Mouse (Mus musculus) forebrain, embryonic 12.5 days (tissue): ENCODE results near the gene Lypd4. TPM values are rescaled to one million over a fixed set of nuclear protein-coding genes. Genes with fewer than 3 reads are reported as not detected.
"Not testable (repeated sequence)": the region's sequence is repeated elsewhere in the genome, so short reads cannot be mapped to it uniquely, and the experiment has no call there.

Experiments
- ATAC-seq: fragments of 200-750 bp; cut with Nextera tagmentation; 2 replicates; pipeline ENCODE4 v1.8.0; 2017; ENCODE audit warnings: moderate TSS enrichment; ENCODE audit not compliant: low FRiP score
- H3K27ac ChIP-seq: fragments of 300-500 bp; sonication (generic); 2 replicates; pipeline ENCODE4 v1.5.1; 2016; ENCODE audit warnings: mild to moderate bottlenecking
- H3K27me3 ChIP-seq: fragments of 300-500 bp; sonication (generic); 2 replicates; pipeline ENCODE4 v1.6.1; 2016; ENCODE audit warnings: mild to moderate bottlenecking
- H3K36me3 ChIP-seq: fragments of 300-500 bp; sonication (generic); replicated peaks from 2 replicates; pipeline ENCODE4 v1.6.1; 2016; ENCODE audit warnings: mild to moderate bottlenecking
- H3K4me1 ChIP-seq: fragments of 300-500 bp; sonication (generic); 2 replicates; pipeline ENCODE4 v1.6.1; 2016
- H3K4me2 ChIP-seq: fragments of 300-500 bp; sonication (generic); 2 replicates; pipeline ENCODE4 v1.6.1; 2016; ENCODE audit warnings: mild to moderate bottlenecking, moderate library complexity
- H3K4me3 ChIP-seq: fragments of 300-500 bp; sonication (generic); replicated peaks from 2 replicates; pipeline ENCODE4 v1.5.1; 2016; ENCODE audit warnings: mild to moderate bottlenecking
- H3K9ac ChIP-seq: fragments of 300-500 bp; sonication (generic); 2 replicates; pipeline ENCODE4 v1.6.1; 2016; ENCODE audit warnings: mild to moderate bottlenecking
- H3K9me3 ChIP-seq: fragments of 300-500 bp; sonication (generic); 2 replicates; pipeline ENCODE4 v1.6.1; 2016
- WGBS: fragments of 180-500 bp; shearing (Covaris S2); methylation state at CpG from one replicate; pipeline ENCODE4 v1.1.7; 2016; 5-methylcytosine and 5-hydroxymethylcytosine counted together
- polyA plus RNA-seq: library from polyadenylated mRNA; unstranded; fragments of >200 nt; fragmentation: Nextera tagmentation; extraction: Ambion mirVana; gene quantifications from 2 replicates; pipeline ENCODE4 v1.2.1, GENCODE M21; 2016

Gene Lypd4
- polyA plus RNA-seq, 1 experiment from 2014 or later, result not detected

- H3K36me3 ChIP-seq, result no peaks in the 10 kb centered on the region
- WGBS, result 77% methylated on average over 5 of the region's 5 CpGs
- no peak for ATAC-seq
- H3K27me3 ChIP-seq, result no peaks in the 10 kb centered on the region
- no peak overlapping the region for H3K4me2 ChIP-seq
- no peaks in the 10 kb centered on the region for H3K9me3 ChIP-seq
- no peak overlapping the region for H3K4me3 ChIP-seq
- H3K4me1 ChIP-seq, result peaks cover 3% of the 10 kb centered on the region; the same call in 1 of the 2 replicates
- H3K9ac ChIP-seq, result no peak overlapping the region; the same call in 1 of the 2 replicates
- H3K27ac ChIP-seq, result no peak overlapping the region
Observed at GRCm38 (mm10) chr7:24897959-24898358, 28.2 kb upstream of the Lypd4 start.

- H3K9ac ChIP-seq, result no peak within 1 kb of the TSS; the same call in 1 of the 2 replicates
- H3K9me3 ChIP-seq, result no peaks in the 10 kb centered on the region
- H3K4me3 ChIP-seq, result no peak within 1 kb of the TSS
- H3K4me2 ChIP-seq, result no peak within 1 kb of the TSS
- no peaks in the 10 kb centered on the region for H3K4me1 ChIP-seq
- ATAC-seq, result no peak
- H3K36me3 ChIP-seq, result no peaks in the 10 kb centered on the region
- WGBS, result 79% methylated on average over 12 of the region's 12 CpGs
- H3K27me3 ChIP-seq, result no peaks in the 10 kb centered on the region
- no peak within 1 kb of the TSS for H3K27ac ChIP-seq
Observed at GRCm38 (mm10) chr7:24897224-24897623, 27.5 kb upstream of the Lypd4 start, which contains the start of gene Cd79a. Cd79a (plus strand) TSS chr7:24897381.

GRCm38 (mm10) chr7:24896269-24896668, 26.5 kb upstream of the Lypd4 start:
- Histone ChIP-seq H3K27ac (no peak overlapping the region), H3K36me3 (peaks cover 3% of the 10 kb centered on the region), H3K27me3 (no peaks in the 10 kb centered on the region), H3K4me2 (no peak overlapping the region), H3K9ac (no peak overlapping the region), H3K4me3 (no peak overlapping the region), H3K9me3 (no peaks in the 10 kb centered on the region), H3K4me1 (no peaks in the 10 kb centered on the region)
- ATAC-seq, result no peak
- 77% methylated on average over 8 of the region's 8 CpGs for WGBS

GRCm38 (mm10) chr7:24895749-24896148, 26.0 kb upstream of the Lypd4 start:
- not testable (repeated sequence) for H3K27me3 ChIP-seq, H3K4me2 ChIP-seq, ATAC-seq, H3K9ac ChIP-seq, H3K4me3 ChIP-seq, H3K27ac ChIP-seq, H3K36me3 ChIP-seq, H3K4me1 ChIP-seq, H3K9me3 ChIP-seq
- 88% methylated on average over 2 of the region's 2 CpGs for WGBS

GRCm38 (mm10) chr7:24892125-24892583, 22.4 kb upstream of the Lypd4 start:
- 82% methylated on average over 2 of the region's 2 CpGs for WGBS

GRCm38 (mm10) chr7:24891241-24892124, 21.7 kb upstream of the Lypd4 start:
- WGBS, result 60% methylated on average over 3 of the region's 3 CpGs
- H3K4me3 ChIP-seq, result no peak overlapping the region
- no peak overlapping the region for H3K9ac ChIP-seq
- H3K9me3 ChIP-seq, result no peaks in the 10 kb centered on the region
- H3K27me3 ChIP-seq, result no peaks in the 10 kb centered on the region
- H3K27ac ChIP-seq, result 0 out of 2 replicates have a peak overlapping the region, but pooled peaks have one; percentile 8
- H3K4me2 ChIP-seq, result no peak overlapping the region
- peaks cover 50% of the 10 kb centered on the region for H3K36me3 ChIP-seq
- ATAC-seq, result no peak
- H3K4me1 ChIP-seq, result peaks cover 16% of the 10 kb centered on the region

More at GRCm38 (mm10) chr7:24892125-24892583, 22.4 kb upstream of the Lypd4 start:
- no peak for ATAC-seq
- Histone ChIP-seq H3K4me2 (no peak overlapping the region), H3K27me3 (no peaks in the 10 kb centered on the region), H3K9ac (no peak overlapping the region), H3K4me3 (no peak overlapping the region), H3K9me3 (no peaks in the 10 kb centered on the region), H3K4me1 (peaks cover 9% of the 10 kb centered on the region), H3K27ac (no peak overlapping the region), H3K36me3 (peaks cover 43% of the 10 kb centered on the region)

- Histone ChIP-seq H3K9me3 (no peaks in the 10 kb centered on the region), H3K27me3 (no peaks in the 10 kb centered on the region), H3K9ac (no peak overlapping the region), H3K4me2 (no peak overlapping the region), H3K36me3 (peaks cover 58% of the 10 kb centered on the region), H3K4me3 (no peak overlapping the region), H3K27ac (0 out of 2 replicates have a peak overlapping the region, but pooled peaks have one; percentile 8), H3K4me1 (peaks cover 25% of the 10 kb centered on the region)
- peak; percentile 32 for ATAC-seq
- 30% methylated on average over 10 of the region's 10 CpGs for WGBS
Observed at GRCm38 (mm10) chr7:24890281-24891216, 20.8 kb upstream of the Lypd4 start.

GRCm38 (mm10) chr7:24889431-24890220, 19.9 kb upstream of the Lypd4 start:
- H3K4me2 ChIP-seq, result no peak overlapping the region
- no peak overlapping the region for H3K27ac ChIP-seq
- no peaks in the 10 kb centered on the region for H3K9me3 ChIP-seq
- H3K4me1 ChIP-seq, result peaks cover 32% of the 10 kb centered on the region
- 82% methylated on average over 6 of the region's 6 CpGs for WGBS
- H3K9ac ChIP-seq, result no peak overlapping the region
- no peak for ATAC-seq
- no peaks in the 10 kb centered on the region for H3K27me3 ChIP-seq
- H3K4me3 ChIP-seq, result no peak overlapping the region
- peaks cover 58% of the 10 kb centered on the region for H3K36me3 ChIP-seq

GRCm38 (mm10) chr7:24887096-24887495, 17.4 kb upstream of the Lypd4 start:
- Histone ChIP-seq H3K4me2 (peak overlapping the region; percentile 85), H3K27me3 (no peaks in the 10 kb centered on the region), H3K9ac (peak overlapping the region; percentile 100; the same call in 1 of the 2 replicates), H3K9me3 (no peaks in the 10 kb centered on the region), H3K4me3 (no peak overlapping the region), H3K36me3 (peaks cover 58% of the 10 kb centered on the region), H3K4me1 (peaks cover 32% of the 10 kb centered on the region), H3K27ac (no peak overlapping the region; the same call in 1 of the 2 replicates)
- WGBS, result 67% methylated on average over 4 of the region's 4 CpGs
- no peak for ATAC-seq

- no peaks in the 10 kb centered on the region for H3K9me3 ChIP-seq
- H3K27ac ChIP-seq, result peak overlapping the region; percentile 25; the same call in 1 of the 2 replicates
- 71% methylated on average over 4 of the region's 4 CpGs for WGBS
- peaks cover 55% of the 10 kb centered on the region for H3K36me3 ChIP-seq
- H3K4me1 ChIP-seq, result peaks cover 32% of the 10 kb centered on the region
- H3K27me3 ChIP-seq, result no peaks in the 10 kb centered on the region
- H3K9ac ChIP-seq, result peak overlapping the region; percentile 100
- no peak for ATAC-seq
- H3K4me3 ChIP-seq, result peak overlapping the region; percentile 99
- H3K4me2 ChIP-seq, result peak overlapping the region; percentile 85
Observed at GRCm38 (mm10) chr7:24886308-24886633, 16.5 kb upstream of the Lypd4 start.

- Histone ChIP-seq H3K27ac (peak overlapping the region; percentile 25; the same call in 1 of the 2 replicates), H3K36me3 (peaks cover 49% of the 10 kb centered on the region), H3K9ac (peak overlapping the region; percentile 100), H3K4me3 (peak overlapping the region; percentile 99), H3K4me2 (peak overlapping the region; percentile 85), H3K4me1 (peaks cover 32% of the 10 kb centered on the region), H3K27me3 (no peaks in the 10 kb centered on the region), H3K9me3 (no peaks in the 10 kb centered on the region)
- WGBS, result 49% methylated on average over 12 of the region's 12 CpGs
- no peak for ATAC-seq
Observed at GRCm38 (mm10) chr7:24885468-24886307, 15.9 kb upstream of the Lypd4 start.
